Mouse (Mus musculus): Measurements from ENCODE around the gene Ric3.

The Ric3 gene

DNA sequence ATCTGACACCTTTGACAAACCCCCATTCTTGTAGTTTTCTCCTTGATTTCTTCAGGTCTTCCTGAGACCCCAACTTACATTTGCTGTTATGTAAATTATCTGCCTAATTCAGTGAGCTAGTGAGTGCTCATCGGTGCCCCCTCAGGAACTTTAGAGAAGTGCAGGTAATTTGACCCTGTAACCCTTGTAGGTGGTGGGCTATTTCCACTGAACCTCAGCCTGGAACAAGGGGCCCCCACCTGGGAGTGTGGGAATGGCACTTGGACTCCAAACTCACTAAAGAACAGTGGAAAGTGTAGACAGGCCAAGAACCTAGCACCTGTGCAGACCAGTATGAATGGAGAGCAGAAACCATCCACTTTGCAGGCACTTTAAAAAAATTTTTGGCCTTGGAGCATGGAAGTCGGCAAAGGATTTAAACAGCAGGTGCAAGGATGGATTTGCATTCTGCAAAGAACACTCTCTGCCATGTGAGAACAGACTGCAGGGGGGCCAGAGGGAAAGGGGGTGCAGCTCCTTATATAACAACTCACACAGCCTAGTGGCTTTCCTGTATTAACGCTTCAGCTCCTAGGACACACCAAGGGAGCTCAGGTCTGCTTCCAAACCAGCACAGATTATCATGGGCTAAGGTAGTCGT is 82.7 kb downstream of the Ric3 start:
- no peak for DNase-seq (ENCODE audit: low spot score in 2 of 2)

DNA sequence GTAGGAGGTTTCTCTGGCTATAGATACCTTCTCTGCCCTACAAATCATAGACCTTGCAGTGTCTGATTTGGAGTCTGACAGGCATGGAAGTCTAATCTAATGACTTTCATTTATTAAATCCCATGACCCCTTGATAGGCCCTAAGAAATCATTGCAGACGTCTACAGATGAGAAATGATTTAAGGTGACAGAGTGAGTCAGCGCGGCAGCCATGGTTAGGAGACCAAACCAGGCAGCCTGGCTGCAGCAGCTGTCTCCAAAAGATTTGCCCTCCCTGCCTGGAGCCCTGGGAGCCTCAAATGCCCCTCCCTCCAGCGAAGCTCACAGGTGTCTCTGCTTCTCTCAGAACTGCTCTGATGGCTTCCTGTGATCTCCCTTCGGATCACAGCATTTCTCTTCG is 87.0 kb downstream of the Ric3 start:
- DNase-seq (ENCODE audit: low spot score in 2 of 2): no peak

DNA sequence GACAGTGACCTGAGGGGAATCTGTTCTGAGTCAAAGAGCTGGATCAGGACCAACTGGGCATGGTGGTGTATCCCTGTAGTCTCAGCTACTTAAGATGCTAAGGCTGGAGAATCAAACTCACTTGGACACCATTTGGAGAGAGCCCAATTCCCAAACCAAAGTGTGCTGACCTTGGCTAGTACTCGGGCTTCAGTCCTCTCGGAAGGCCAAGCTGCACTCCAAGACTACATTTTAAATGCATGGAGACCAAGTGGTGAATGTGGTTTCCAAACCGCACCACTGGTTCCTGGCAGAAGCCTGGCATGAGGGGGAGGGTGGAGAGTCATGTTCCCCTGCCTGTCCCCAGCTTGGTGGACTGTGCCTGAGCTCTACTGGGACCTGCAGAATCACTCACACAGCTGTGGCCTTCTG is 89.2 kb downstream of the Ric3 start:
- no peak for DNase-seq (ENCODE audit: low spot score in 2 of 2)

DNA sequence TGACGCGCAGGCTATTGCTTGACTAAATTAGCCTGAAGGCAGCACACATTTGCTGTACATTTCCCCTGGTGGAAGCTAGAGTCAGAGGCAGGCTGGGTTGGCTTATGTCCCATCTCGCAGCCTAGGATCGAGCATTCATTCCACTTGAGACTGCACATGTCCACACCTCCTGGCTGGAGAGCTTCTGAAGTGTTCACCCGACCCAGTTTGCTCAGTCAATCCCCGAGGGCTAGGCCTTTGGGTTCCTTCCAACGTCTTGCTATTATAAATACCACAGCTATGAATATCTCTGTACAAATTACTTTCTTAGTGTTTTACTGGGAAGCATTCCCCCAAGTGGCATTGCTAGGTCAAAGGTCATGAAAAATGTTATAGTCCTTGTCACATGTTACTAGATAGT is 89.9 kb downstream of the Ric3 start:
- DNase-seq (ENCODE audit: low spot score in 2 of 2): no peak

DNA sequence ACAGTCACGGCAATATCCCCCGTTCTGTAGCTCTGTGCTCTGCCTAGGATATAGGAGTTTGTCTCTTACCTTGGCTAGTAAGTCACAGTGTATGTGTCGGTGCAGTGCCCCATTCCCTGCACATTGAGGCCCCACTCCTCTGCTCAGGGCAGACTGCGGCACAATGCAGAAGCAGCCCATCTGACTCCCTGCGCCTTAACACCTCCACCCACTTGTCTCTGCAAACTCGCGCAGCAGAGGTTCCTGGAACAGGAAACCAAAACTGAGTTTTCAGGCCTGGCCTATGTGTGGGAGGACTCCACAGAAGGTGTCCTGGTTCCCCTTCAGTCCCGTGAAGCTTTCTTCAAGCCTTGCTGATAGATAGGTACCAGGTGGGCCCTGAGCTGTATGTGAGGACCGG is 91.9 kb downstream of the Ric3 start:
- DNase-seq (ENCODE audit: low spot score in 2 of 2): no peak

DNA sequence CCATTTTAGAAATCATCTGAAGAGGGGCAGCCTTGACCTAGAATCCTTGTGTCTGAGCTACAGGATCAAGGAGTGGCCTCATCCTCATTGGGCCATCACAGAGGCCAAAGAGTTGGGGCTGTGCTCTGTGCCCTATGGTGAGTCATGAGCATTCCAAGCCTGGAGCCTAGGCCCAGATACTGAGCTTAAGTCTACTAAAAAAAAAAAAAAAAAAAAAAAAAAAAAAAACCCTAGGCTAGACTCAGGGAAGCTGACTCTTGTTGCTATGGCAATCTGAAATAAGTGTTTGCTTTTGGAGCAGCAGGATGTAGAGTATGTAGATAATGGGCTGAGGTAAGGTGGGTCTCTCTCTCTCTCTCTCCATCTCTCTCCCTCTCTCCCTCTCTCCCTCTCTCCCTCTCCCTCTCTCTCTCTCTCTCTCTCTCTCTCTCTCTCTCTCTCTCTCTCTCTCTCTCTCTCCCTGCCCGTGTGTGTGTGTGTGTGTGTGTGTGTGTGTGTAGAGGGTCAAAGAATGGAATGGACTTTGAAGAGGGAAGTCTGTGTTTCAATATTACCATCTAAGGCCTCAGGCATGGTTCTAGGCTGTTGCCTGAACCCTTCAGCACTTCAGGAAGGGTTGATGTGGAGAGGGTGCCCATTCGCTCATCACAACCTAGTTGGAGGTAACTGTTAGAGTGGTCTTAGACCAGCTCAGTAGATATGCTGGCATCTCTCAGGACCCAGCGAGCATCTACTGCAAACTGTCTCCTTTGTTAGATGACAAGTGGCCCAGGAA is 97.0 kb downstream of the Ric3 start:
- DNase-seq (ENCODE audit: low spot score in 2 of 2): no peak

Data from spleen, postnatal 14 days (tissue).